Mouse (Mus musculus) embryonic facial prominence, embryonic 14.5 days (tissue): ENCODE results near the gene Vps35l. TPM values are rescaled to one million over a fixed set of nuclear protein-coding genes. Genes with fewer than 3 reads are reported as not detected.

Source experiments
- ATAC-seq: fragments of 200-750 bp; cut with Nextera tagmentation; 2 replicates; pipeline ENCODE4 v1.8.0; 2017; ENCODE audit warnings: low read depth, moderate number of reproducible peaks, moderate TSS enrichment
- DNase-seq: peaks from one replicate; pipeline ENCODE4 v3.0.0-alpha.2; 2015; ENCODE audit warnings: low spot score
- H3K27ac ChIP-seq: fragments of 300-500 bp; sonication (generic); replicated peaks from 2 replicates; pipeline ENCODE4 v1.5.1; 2014; ENCODE audit warnings: low read depth, mild to moderate bottlenecking, low read length, moderate library complexity
- H3K27me3 ChIP-seq: fragments of 300-500 bp; sonication (generic); replicated peaks from 2 replicates; pipeline ENCODE4 v1.6.1; 2014; ENCODE audit warnings: low read length; ENCODE audit not compliant: control insufficient read depth, insufficient read depth
- H3K36me3 ChIP-seq: fragments of 300-500 bp; sonication (generic); 2 replicates; pipeline ENCODE4 v1.6.1; 2014; ENCODE audit warnings: low read length, mixed read lengths; ENCODE audit not compliant: control insufficient read depth, insufficient read depth
- H3K4me1 ChIP-seq: fragments of 300-500 bp; sonication (generic); 2 replicates; pipeline ENCODE4 v1.6.1; 2014; ENCODE audit warnings: antibody characterized with exemption, low read length; ENCODE audit not compliant: control insufficient read depth, insufficient read depth
- H3K4me2 ChIP-seq: fragments of 300-500 bp; sonication (generic); 2 replicates; pipeline ENCODE4 v1.6.1; 2014; ENCODE audit warnings: low read depth, mild to moderate bottlenecking, low read length, moderate library complexity, mixed read lengths
- H3K4me3 ChIP-seq: fragments of 300-500 bp; sonication (generic); 2 replicates; pipeline ENCODE4 v1.5.1; 2014; ENCODE audit warnings: low read depth, mild to moderate bottlenecking, low read length
- H3K9ac ChIP-seq: fragments of 300-500 bp; sonication (generic); 2 replicates; pipeline ENCODE4 v1.6.1; 2014; ENCODE audit warnings: low read depth, mild to moderate bottlenecking, low read length, moderate library complexity, mixed read lengths
- H3K9me3 ChIP-seq: fragments of 300-500 bp; sonication (generic); 2 replicates; pipeline ENCODE4 v1.6.1; 2016; ENCODE audit warnings: low read length; ENCODE audit not compliant: control insufficient read depth
- WGBS: fragments of 180-500 bp; shearing (Covaris S2); extraction: QIAGEN DNeasy Blood & Tissue Kit; methylation state at CpG from one replicate; pipeline ENCODE4 v1.1.7; 2014; 5-methylcytosine and 5-hydroxymethylcytosine counted together
- polyA plus RNA-seq: library from polyadenylated mRNA; unstranded; fragments of >200 nt; fragmentation: Nextera tagmentation; extraction: Ambion mirVana; gene quantifications from 2 replicates; pipeline ENCODE4 v1.2.1, GENCODE M21; 2014

The Vps35l gene
- 62.7 and 73.8 TPM in 2 replicates for polyA plus RNA-seq

DNA sequence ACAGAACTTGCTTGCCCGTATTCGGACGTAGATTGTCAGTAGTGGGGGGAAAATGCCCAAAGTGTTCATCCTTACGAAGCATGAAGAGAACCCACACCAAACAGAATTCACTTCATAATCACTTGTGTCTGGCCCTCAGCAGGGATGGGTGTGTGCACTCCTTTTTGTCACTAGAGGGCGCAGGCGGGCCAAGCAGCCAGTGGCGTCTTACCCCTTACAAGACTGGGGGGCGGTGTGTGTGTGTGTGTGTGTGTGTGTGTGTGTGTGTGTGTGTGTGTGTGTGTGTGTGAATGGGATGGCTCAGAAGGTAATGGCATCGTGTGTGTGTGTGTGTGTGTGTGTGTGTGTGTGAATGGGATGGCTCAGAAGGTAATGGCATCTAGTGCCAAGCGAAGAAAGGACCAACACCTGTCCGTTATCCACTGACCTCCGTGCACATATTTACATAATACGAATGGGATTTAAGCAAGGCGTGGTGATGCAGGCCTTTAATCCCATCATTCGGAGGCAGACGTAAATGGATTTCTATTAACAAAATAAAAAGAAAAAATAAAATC lies at the start of gene Vps35l:
Vps35l (plus strand) TSS at position 252 of the 557 bp plus-strand sequence.
- under 1% methylated on average over 12 of the region's 16 CpGs for WGBS

DNA sequence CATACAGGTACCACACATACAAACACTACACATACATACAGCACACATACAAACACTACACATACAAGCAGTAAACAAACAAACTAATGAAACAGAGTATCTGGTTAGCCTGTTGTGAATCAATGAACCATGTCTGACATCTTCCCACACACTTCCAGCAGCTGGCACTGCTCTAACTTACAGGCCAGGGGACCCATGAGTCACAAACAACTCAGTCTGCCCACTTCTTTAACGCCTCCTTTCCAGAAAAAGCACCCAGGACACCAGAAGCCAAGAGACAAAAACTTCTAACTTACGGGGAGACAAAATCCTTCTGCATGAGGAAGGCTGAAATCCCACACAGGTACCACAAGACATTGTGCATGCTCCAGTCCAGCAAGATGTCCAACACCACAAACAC lies 48.7 kb upstream of the Vps35l start:
- Histone ChIP-seq H3K9ac (no peak overlapping the region), H3K4me1 (no peaks in the 10 kb centered on the region), H3K27ac (no peak overlapping the region), H3K4me3 (no peak overlapping the region), H3K4me2 (no peak overlapping the region), H3K27me3 (no peaks in the 10 kb centered on the region), H3K36me3 (peaks cover 82% of the 10 kb centered on the region), H3K9me3 (no peaks in the 10 kb centered on the region)
- DNase-seq = no peak
- no peak for ATAC-seq
- WGBS = 91% methylated on average over 2 of the region's 2 CpGs

More for the DNA sequence above, at the start of gene Vps35l:
- H3K4me3 ChIP-seq = peak within 1 kb of the TSS; percentile 78
- peak within 1 kb of the TSS; percentile 88 for H3K4me2 ChIP-seq
- no peaks in the 10 kb centered on the region for H3K9me3 ChIP-seq
- H3K9ac ChIP-seq = peak within 1 kb of the TSS; percentile 74
- H3K36me3 ChIP-seq = peaks cover 10% of the 10 kb centered on the region; the same call in 1 of the 2 replicates
- H3K27ac ChIP-seq = peak within 1 kb of the TSS; percentile 77
- H3K4me1 ChIP-seq = peaks cover 8% of the 10 kb centered on the region
- ATAC-seq (peak; percentile 90), DNase-seq (peak; percentile 92)
- H3K27me3 ChIP-seq = no peaks in the 10 kb centered on the region

DNA sequence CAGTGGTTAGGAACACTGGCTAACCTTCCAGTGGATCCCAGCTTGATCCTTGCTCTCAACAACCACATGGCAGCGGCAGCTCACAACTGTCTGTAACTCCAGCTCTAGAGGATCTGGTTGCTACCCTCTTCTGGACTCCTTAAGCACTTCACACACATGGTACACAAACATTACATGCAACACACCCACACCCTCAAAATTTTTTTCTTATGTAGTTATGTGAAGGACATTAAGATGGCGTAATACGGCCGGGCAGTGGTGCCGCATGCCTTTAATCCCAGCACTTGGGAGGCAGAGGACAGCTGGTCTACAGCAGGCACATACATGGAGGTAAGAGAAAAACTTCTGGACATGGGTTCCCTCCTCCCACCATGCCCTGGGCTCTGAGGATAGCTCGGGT lies 43.9 kb upstream of the Vps35l start:
- H3K4me1 ChIP-seq = no peaks in the 10 kb centered on the region
- DNase-seq = no peak
- no peak overlapping the region for H3K27ac ChIP-seq
- no peaks in the 10 kb centered on the region for H3K9me3 ChIP-seq
- WGBS = 87% methylated on average over 6 of the region's 6 CpGs
- H3K4me2 ChIP-seq = no peak overlapping the region
- H3K36me3 ChIP-seq = peaks cover 63% of the 10 kb centered on the region
- ATAC-seq = peak; percentile 65; the same call in 1 of the 2 replicates
- no peak overlapping the region for H3K4me3 ChIP-seq
- H3K9ac ChIP-seq = no peak overlapping the region
- no peaks in the 10 kb centered on the region for H3K27me3 ChIP-seq

DNA sequence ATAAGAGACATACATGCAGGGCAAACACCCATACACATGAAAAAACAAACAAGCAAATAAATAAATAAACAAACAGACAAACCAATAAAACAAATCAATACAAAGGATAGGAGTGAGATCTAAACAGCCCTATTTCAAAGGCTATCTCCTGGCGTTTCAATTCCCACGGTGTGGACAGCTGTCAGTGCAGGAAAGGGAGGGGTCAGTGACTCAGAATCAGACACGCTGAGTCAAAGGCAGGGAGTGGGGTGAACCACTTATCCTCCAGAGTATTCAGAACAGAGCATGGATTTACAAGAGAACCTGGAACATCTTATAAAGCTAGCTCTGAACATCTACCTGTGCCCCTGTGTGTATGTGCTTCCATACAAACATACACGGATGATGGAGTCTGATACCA lies 42.9 kb upstream of the Vps35l start:
- Histone ChIP-seq H3K9ac (no peak overlapping the region), H3K4me1 (no peaks in the 10 kb centered on the region), H3K36me3 (peaks cover 55% of the 10 kb centered on the region), H3K4me3 (no peak overlapping the region), H3K27ac (no peak overlapping the region), H3K4me2 (no peak overlapping the region), H3K27me3 (no peaks in the 10 kb centered on the region), H3K9me3 (no peaks in the 10 kb centered on the region)
- no peak for DNase-seq
- no peak for ATAC-seq
- WGBS = 74% methylated on average over 4 of the region's 4 CpGs

DNA sequence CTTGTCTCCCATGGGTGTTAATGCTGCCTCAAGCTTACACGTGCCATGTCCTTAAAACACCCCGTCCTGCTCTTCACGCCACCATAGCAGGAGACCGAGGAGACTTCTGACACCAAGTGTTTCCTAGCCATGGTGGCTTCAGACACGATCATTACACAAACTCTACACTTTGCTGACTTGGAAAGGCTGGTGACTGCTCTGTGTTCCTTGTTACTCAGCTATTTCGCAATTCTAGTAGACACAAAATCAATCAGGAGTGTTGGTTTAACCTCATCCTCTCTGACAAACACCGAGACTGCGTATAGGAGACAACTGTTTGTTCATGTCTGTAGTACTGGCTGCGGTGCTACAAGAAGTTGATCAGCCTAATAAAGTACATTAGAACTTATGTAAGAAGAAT lies 41.1 kb upstream of the Vps35l start:
- WGBS = 89% methylated on average over 9 of the region's 9 CpGs
- Histone ChIP-seq H3K27ac (no peak overlapping the region), H3K9me3 (no peaks in the 10 kb centered on the region), H3K4me3 (no peak overlapping the region), H3K4me1 (no peaks in the 10 kb centered on the region), H3K27me3 (no peaks in the 10 kb centered on the region), H3K9ac (no peak overlapping the region), H3K36me3 (peaks cover 37% of the 10 kb centered on the region), H3K4me2 (no peak overlapping the region)
- ATAC-seq (no peak), DNase-seq (no peak)

DNA sequence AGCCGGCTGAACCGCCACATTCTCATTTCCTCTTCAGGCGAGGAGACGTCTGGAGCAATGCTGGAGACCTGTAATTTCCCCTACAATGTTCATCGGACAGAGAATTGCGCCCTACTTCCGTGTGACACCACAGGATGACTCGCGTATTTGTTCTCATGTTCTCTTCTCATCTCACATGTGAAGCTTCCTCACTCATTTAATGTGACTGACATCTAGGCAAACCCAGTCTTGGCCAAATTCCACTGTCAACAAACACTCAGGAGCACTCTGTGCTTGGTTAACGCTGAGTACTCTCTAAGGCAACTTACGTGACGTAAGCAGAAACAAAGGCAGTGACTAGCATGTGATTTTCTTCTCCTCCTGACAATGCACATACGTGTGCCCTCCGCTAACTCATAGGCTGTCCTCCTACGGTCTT lies 36.9 kb upstream of the Vps35l start:
- H3K4me2 ChIP-seq = no peak overlapping the region
- H3K4me3 ChIP-seq = no peak overlapping the region
- H3K36me3 ChIP-seq = peaks cover 4% of the 10 kb centered on the region
- peaks cover 8% of the 10 kb centered on the region for H3K4me1 ChIP-seq
- no peak for ATAC-seq
- H3K27me3 ChIP-seq = no peaks in the 10 kb centered on the region
- 88% methylated on average over 15 of the region's 15 CpGs for WGBS
- no peak overlapping the region for H3K9ac ChIP-seq
- H3K9me3 ChIP-seq = no peaks in the 10 kb centered on the region
- H3K27ac ChIP-seq = no peak overlapping the region
- DNase-seq = peak; percentile 21

DNA sequence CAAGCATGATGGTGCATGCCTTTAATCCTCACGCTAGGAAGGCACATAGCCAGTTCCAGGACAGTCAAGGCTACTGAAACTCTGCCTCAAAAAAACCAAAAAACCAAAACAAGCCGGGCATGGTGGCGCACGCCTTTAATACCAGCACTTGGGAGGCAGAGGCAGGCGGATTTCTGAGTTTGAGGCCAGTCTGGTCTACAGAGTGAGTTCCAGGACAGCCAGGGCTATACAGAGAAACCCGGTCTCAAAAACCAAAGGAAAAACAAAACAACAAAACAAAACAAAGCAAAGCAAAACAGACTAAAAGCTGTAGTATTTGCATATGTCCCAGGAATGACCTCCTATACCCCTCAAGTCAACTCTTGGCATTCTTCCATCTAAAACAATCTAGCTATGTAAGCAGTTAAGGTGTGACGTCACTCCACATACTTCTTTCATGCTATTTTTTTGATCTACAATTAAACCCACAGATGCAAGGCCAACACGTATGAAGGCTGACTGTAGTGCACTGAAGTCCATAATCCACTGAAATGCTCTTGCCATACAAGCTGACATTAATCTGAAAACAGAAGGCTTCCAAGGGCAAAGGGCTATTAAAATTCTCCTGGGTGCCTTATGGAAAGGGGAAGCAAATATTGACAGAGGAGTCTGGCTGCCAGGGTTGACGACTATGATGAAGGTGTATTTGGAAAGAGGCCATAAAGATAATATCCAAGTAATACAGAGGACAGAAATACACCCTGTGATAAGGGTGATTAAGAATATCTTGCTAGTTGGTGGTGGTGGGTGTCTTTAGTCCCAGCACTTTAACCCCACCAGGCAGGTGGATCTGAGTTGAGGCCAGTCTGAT lies 35.8 kb upstream of the Vps35l start:
- no peaks in the 10 kb centered on the region for H3K27me3 ChIP-seq
- peak overlapping the region; percentile 81 for H3K4me2 ChIP-seq
- peaks cover 8% of the 10 kb centered on the region for H3K4me1 ChIP-seq
- H3K36me3 ChIP-seq = no peaks in the 10 kb centered on the region
- no peak overlapping the region; the same call in 1 of the 2 replicates for H3K9ac ChIP-seq
- no peaks in the 10 kb centered on the region for H3K9me3 ChIP-seq
- ATAC-seq = no peak
- no peak overlapping the region for H3K27ac ChIP-seq
- H3K4me3 ChIP-seq = peak overlapping the region; percentile 89
- WGBS = 75% methylated on average over 9 of the region's 9 CpGs
- DNase-seq = no peak

DNA sequence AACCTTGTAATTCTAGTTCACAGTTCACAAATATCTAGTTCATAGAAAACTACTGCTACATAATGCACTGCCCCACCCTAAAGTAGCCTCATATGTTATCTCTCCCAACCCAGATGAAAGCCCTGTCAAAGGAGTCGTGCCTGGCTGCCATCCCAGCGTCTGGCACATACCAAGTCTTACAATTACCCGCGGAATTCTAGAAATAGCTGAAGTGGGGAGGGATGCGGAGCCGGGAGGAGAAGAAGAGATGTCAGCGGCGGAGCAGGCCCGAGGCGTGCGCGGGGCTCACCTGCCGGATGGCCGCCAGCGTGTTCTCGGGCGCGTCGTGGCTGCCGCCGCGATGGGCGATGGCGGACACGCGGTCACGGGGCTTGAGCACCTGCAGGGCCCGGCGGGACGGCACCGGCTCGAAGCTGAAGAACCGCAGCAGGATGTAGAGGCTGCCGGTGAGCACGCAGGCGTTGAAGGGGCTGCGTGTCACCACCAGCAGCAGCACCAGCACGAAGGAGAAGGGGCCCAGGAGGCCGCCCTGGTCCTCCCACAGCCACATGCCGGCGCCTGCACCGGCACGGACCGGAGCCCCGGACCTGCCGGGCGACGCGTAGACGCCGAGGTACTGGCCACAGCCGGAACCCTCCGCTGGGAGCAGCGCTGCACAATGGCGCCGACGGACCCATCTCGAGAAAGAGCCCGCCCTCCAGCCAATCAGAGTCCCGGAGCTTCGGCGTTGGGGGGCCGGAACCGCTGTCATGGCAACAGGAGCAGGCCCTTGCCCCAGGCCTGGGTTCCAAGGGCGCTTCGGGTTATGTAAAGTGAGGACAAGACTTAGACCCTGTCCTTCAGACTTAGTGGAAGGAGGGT lies 34.7 kb upstream of the Vps35l start, which contains the start of gene Gde1:
Gde1 (minus strand) TSS at position 678 of the 861 bp plus-strand sequence.
- WGBS = 0% methylated on average over 36 of the region's 66 CpGs

More for the DNA sequence above, 34.7 kb upstream of the Vps35l start, which contains the start of gene Gde1:
- ATAC-seq (peak; percentile 95), DNase-seq (peak; percentile 95)
- H3K4me1 ChIP-seq = peaks cover 8% of the 10 kb centered on the region
- peak within 1 kb of the TSS; percentile 89 for H3K4me3 ChIP-seq
- peak within 1 kb of the TSS; percentile 77 for H3K27ac ChIP-seq
- peak within 1 kb of the TSS; percentile 81 for H3K4me2 ChIP-seq
- H3K27me3 ChIP-seq = no peaks in the 10 kb centered on the region
- H3K36me3 ChIP-seq = no peaks in the 10 kb centered on the region
- H3K9me3 ChIP-seq = no peaks in the 10 kb centered on the region
- H3K9ac ChIP-seq = peak within 1 kb of the TSS; percentile 91
